Mouse (Mus musculus): ENCODE measurements around the gene Ssbp2.

DNA sequence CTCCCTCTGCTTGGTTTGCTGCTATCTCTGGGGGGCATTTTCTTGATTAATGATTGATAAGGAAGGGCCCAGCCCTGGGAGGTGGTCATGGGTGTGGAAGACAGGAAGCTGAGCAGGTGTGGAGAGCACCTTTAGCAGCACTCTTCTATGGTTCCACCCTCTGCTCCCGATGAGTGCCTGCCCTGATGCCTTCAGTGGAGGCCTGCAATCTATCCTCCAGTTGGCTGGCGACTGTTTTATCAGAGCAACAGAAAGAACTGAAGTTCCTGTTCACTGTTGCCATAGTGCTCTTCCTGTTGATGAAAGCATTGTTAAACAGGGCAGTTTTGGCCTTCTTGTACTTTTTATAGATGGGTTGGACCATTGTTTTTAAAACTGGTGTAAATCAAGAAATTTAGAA lies 49.4 kb downstream of the Ssbp2 start:
- TF ChIP-seq CTCF (IDR thresholded peaks at IDR 0.05; ENCODE audit: control insufficient read depth, insufficient read depth, insufficient replicate concordance, low read depth, low read length) = no peak
- TF ChIP-seq POLR2A (IDR thresholded peaks at IDR 0.05; ENCODE audit: control insufficient read depth, low read depth, low read length) = no peak

Data from testis, adult 2 months (tissue).